9 mouse cellular contexts compared by ENCODE assay signal in genomic region chr4:98727295-98727958, GRCm38 (mm10). TPM values are rescaled to one million over a fixed set of nuclear protein-coding genes. Genes with fewer than 3 reads are reported as not detected.
DNase-seq lines count a peak whose midpoint lies in the region; ATAC-seq and TF ChIP-seq lines count a peak whose summit lies in the region.
"Had no signal": no experiment of that assay in that cellular context is flagged by ENCODE, and none has a peak within 500 bp of the region (broad histone marks: within the 10 kb centered on the region; RNA-seq: fewer than 3 reads in every experiment).

No protein-coding gene starts in this region.

- H3K27ac ChIP-seq in heart, embryonic 13.5 days (replicated peaks), result no peak overlapping the region
- H3K27ac ChIP-seq in embryonic facial prominence, embryonic 11.5 days (replicated peaks; ENCODE audit: low read depth, low read length), result no peak overlapping the region
- no peak overlapping the region for H3K27ac ChIP-seq in intestine, embryonic 16.5 days (ENCODE audit: low read length)
- H3K27ac ChIP-seq in midbrain, postnatal 0 days (ENCODE audit: low read depth, low read length), result no peak overlapping the region

- peaks cover 29% of the 10 kb centered on the region for H3K27me3 ChIP-seq in heart, embryonic 13.5 days (replicated peaks)
- H3K27me3 ChIP-seq in embryonic facial prominence, embryonic 11.5 days (ENCODE audit: control insufficient read depth, insufficient read depth, low read length), result peaks cover 16% of the 10 kb centered on the region
- 0 out of 2 replicates have a peak, but pooled peaks cover 4% of the 10 kb centered on the region for H3K27me3 ChIP-seq in intestine, embryonic 16.5 days (replicated peaks; ENCODE audit: control insufficient read depth, insufficient read depth, low read length)
- H3K27me3 ChIP-seq in midbrain, postnatal 0 days (ENCODE audit: insufficient read depth, low read length), result peaks cover 21% of the 10 kb centered on the region

- H3K9me3 ChIP-seq in heart, embryonic 13.5 days, result no peaks in the 10 kb centered on the region
- no peaks in the 10 kb centered on the region for H3K9me3 ChIP-seq in embryonic facial prominence, embryonic 11.5 days (replicated peaks; ENCODE audit: control insufficient read depth, low read length)
- no peaks in the 10 kb centered on the region for H3K9me3 ChIP-seq in intestine, embryonic 16.5 days (ENCODE audit: control insufficient read depth, low read length)
- no peaks in the 10 kb centered on the region for H3K9me3 ChIP-seq in midbrain, postnatal 0 days (ENCODE audit: low read length)

- WGBS in heart, embryonic 13.5 days, result 3% methylated on average over 21 of the region's 21 CpGs
- WGBS in embryonic facial prominence, embryonic 11.5 days, result 2% methylated on average over 21 of the region's 21 CpGs
- WGBS in intestine, embryonic 16.5 days, result 13% methylated on average over 21 of the region's 21 CpGs
- 4% methylated on average over 21 of the region's 21 CpGs for WGBS in midbrain, postnatal 0 days

- H3K36me3 ChIP-seq in heart, embryonic 13.5 days, result no peaks in the 10 kb centered on the region
- H3K36me3 ChIP-seq in embryonic facial prominence, embryonic 11.5 days (replicated peaks; ENCODE audit: control insufficient read depth, insufficient read depth, low read depth, low read length), result no peaks in the 10 kb centered on the region
- H3K36me3 ChIP-seq in intestine, embryonic 16.5 days (ENCODE audit: control insufficient read depth, insufficient read depth, low read length), result no peaks in the 10 kb centered on the region
- no peaks in the 10 kb centered on the region for H3K36me3 ChIP-seq in midbrain, postnatal 0 days (ENCODE audit: insufficient read depth, low read length)

- H3K4me3 ChIP-seq in heart, embryonic 13.5 days, result peak overlapping the region; percentile 46
- H3K4me3 ChIP-seq in embryonic facial prominence, embryonic 11.5 days (ENCODE audit: low read depth, low read length), result peak overlapping the region; percentile 34
- H3K4me3 ChIP-seq in intestine, embryonic 16.5 days (ENCODE audit: low read length), result peak overlapping the region; percentile 28
- H3K4me3 ChIP-seq in midbrain, postnatal 0 days (ENCODE audit: low read depth, low read length), result peak overlapping the region; percentile 22

- DNase-seq in heart, postnatal 4 days, result no peak
- DNase-seq in embryonic facial prominence, embryonic 11.5 days (ENCODE audit: low spot score), result peak; percentile 29
- no peak for DNase-seq in midbrain, postnatal 0 days (ENCODE audit: low spot score)
- DNase-seq in adrenal gland, adult 18-20 months (ENCODE audit: low spot score in 2 of 2), result no peak
- DNase-seq in cerebellum, adult 9-10 months, result no peak
- DNase-seq in spleen, postnatal 10 days (ENCODE audit: low spot score in 2 of 2), result no peak
- DNase-seq: kidney, adult 11 months had no signal

- H3K4me1 ChIP-seq in heart, embryonic 13.5 days, result peaks cover 25% of the 10 kb centered on the region
- peaks cover 4% of the 10 kb centered on the region; the same call in 1 of the 2 replicates for H3K4me1 ChIP-seq in embryonic facial prominence, embryonic 11.5 days (ENCODE audit: control insufficient read depth, insufficient read depth, low read length)
- peaks cover 11% of the 10 kb centered on the region for H3K4me1 ChIP-seq in intestine, embryonic 16.5 days (ENCODE audit: control insufficient read depth, insufficient read depth, low read length)
- H3K4me1 ChIP-seq in midbrain, postnatal 0 days (ENCODE audit: insufficient read depth, low read length), result peaks cover 4% of the 10 kb centered on the region

- H3K9ac ChIP-seq in heart, embryonic 13.5 days, result peak overlapping the region; percentile 70
- H3K9ac ChIP-seq in embryonic facial prominence, embryonic 11.5 days (replicated peaks; ENCODE audit: low read length), result peak overlapping the region; percentile 55; the same call in 1 of the 2 replicates
- H3K9ac ChIP-seq in intestine, embryonic 16.5 days (ENCODE audit: low read depth, low read length), result 0 out of 2 replicates have a peak overlapping the region, but pooled peaks have one; percentile 41
- H3K9ac ChIP-seq in midbrain, postnatal 0 days (replicated peaks; ENCODE audit: low read length, poor library complexity, severe bottlenecking), result no peak overlapping the region

- H3K4me2 ChIP-seq in heart, embryonic 13.5 days, result peak overlapping the region; percentile 73
- H3K4me2 ChIP-seq in embryonic facial prominence, embryonic 11.5 days (ENCODE audit: low read depth, low read length), result peak overlapping the region; percentile 79
- H3K4me2 ChIP-seq in intestine, embryonic 16.5 days (ENCODE audit: low read depth, low read length), result peak overlapping the region; percentile 54
- H3K4me2 ChIP-seq in midbrain, postnatal 0 days (ENCODE audit: low read depth, low read length, poor library complexity, severe bottlenecking), result peak overlapping the region; percentile 48

- no peak for ATAC-seq in heart, embryonic 13.5 days (ENCODE audit: extremely low read depth, insufficient number of reproducible peaks, low FRiP score, low TSS enrichment)
- no peak for ATAC-seq in embryonic facial prominence, embryonic 11.5 days (replicated peaks; ENCODE audit: insufficient number of reproducible peaks, low FRiP score, low TSS enrichment, low read depth)
- ATAC-seq in intestine, embryonic 16.5 days, result no peak
- no peak for ATAC-seq in midbrain, postnatal 0 days (ENCODE audit: low FRiP score)

- TF ChIP-seq CTCF in midbrain, postnatal 0 days (IDR thresholded peaks at IDR 0.05), result no peak

RNA-seq across cellular contexts. Expression of gene L1td1, which starts 0.9 kb away (rescaled TPM):
- 0.14 and 0.24 TPM in 2 replicates for polyA plus RNA-seq in heart, embryonic 13.5 days (2015; fragmentation: Nextera tagmentation; extraction: Ambion mirVana)
- not detected for total RNA-seq in heart, postnatal 4 days (2021)
- 0.24 and 0.32 TPM in 2 replicates for polyA plus RNA-seq in embryonic facial prominence, embryonic 11.5 days (2014; fragmentation: Nextera tagmentation; extraction: Ambion mirVana)
- 0.10 and 0.24 TPM in 2 replicates for polyA plus RNA-seq in intestine, embryonic 16.5 days (2015; fragmentation: Nextera tagmentation; extraction: Ambion mirVana)
- not detected in 2 replicates for total RNA-seq in midbrain, postnatal 0 days (2014; rRNA removed)
- polyA plus RNA-seq in midbrain, postnatal 0 days (2015; fragmentation: Nextera tagmentation; extraction: Ambion mirVana), result not detected in 2 replicates
- not detected for total RNA-seq in adrenal gland, adult 18-20 months (2021)
